11 mouse cellular contexts compared by ENCODE assay signal in the genomic region with DNA sequence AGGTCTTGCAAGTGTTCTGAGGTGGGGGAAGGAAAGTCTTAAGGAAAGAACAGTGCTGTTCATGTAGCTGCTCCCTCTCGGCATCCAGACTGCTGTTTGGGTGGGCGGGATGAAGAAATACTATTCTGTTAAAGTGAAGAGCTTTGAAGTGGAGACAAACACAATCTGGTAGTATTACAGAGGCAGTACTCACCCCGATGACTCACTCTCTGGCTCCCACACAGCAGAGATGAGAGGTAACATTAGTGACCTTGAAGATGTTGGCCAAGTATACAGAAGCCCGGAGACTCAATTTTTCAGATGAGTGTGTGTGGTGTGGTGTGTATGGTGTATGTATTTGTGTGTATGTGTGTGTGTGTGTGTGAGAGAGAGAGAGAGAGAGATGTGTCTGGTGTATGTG. TPM values are rescaled to one million over a fixed set of nuclear protein-coding genes. Genes with fewer than 3 reads are reported as not detected.
A peak's percentile ranks its signal among the peaks of the same experiment; 100 is the strongest.
DNase-seq lines count a peak whose midpoint lies in the region; ATAC-seq and TF ChIP-seq lines count a peak whose summit lies in the region.
"Had no signal": no experiment of that assay in that cellular context is flagged by ENCODE, and none has a peak within 500 bp of the region (broad histone marks: within the 10 kb centered on the region; RNA-seq: fewer than 3 reads in every experiment).

No protein-coding gene starts in this region.

- no peaks in the 10 kb centered on the region for H3K9me3 ChIP-seq in stomach, postnatal 0 days (ENCODE audit: control insufficient read depth, low read length)
- no peaks in the 10 kb centered on the region for H3K9me3 ChIP-seq in hindbrain, embryonic 12.5 days (replicated peaks)

- H3K4me3 ChIP-seq in stomach, postnatal 0 days (ENCODE audit: low read depth, low read length), result no peak overlapping the region
- no peak overlapping the region for H3K4me3 ChIP-seq in thymus, adult 2 months (ENCODE audit: control insufficient read depth, insufficient read depth, low read length)
- H3K4me3 ChIP-seq in hindbrain, embryonic 12.5 days, result no peak overlapping the region

- H3K9ac ChIP-seq in stomach, postnatal 0 days (ENCODE audit: low read length), result no peak overlapping the region
- H3K9ac ChIP-seq in hindbrain, embryonic 12.5 days, result no peak overlapping the region

- H3K27me3 ChIP-seq in stomach, postnatal 0 days (ENCODE audit: control insufficient read depth, insufficient read depth, low read length), result no peaks in the 10 kb centered on the region
- H3K27me3 ChIP-seq in thymus, adult 2 months (ENCODE audit: control insufficient read depth, insufficient read depth, low read length), result no peaks in the 10 kb centered on the region
- H3K27me3 ChIP-seq in hindbrain, embryonic 12.5 days, result no peaks in the 10 kb centered on the region

- intact Hi-C loops in heart, postnatal 10 days (cut with DNase I), result no loop called here
- intact Hi-C loops in heart, postnatal 25 days (cut with DNase I), result loop anchor here (10.0 kb wide), 1 partner anchor 75 kb away; no protein-coding TSS in a partner anchor
- intact Hi-C loops in left cerebral cortex, postnatal 14 days (cut with DNase I), result no loop called here

- H3K36me3 ChIP-seq in stomach, postnatal 0 days (ENCODE audit: control insufficient read depth, insufficient read depth, low read length), result no peaks in the 10 kb centered on the region
- no peaks in the 10 kb centered on the region for H3K36me3 ChIP-seq in thymus, adult 2 months (ENCODE audit: control insufficient read depth, insufficient read depth, low read length)
- H3K36me3 ChIP-seq in hindbrain, embryonic 12.5 days, result no peaks in the 10 kb centered on the region

- peak; percentile 34 to 51 for DNase-seq in heart, postnatal 10 days
- no peak for DNase-seq in heart, postnatal 25 days (ENCODE audit: low spot score)
- DNase-seq in testis, postnatal 14 days (ENCODE audit: low spot score), result peak; percentile 14
- no peak for DNase-seq in testis, postnatal 10 days (ENCODE audit: low spot score)
- DNase-seq in left cerebral cortex, postnatal 14 days (ENCODE audit: low spot score in 2 of 2), result peak; percentile 55 to 71
- peak; percentile 19 for DNase-seq in stomach, postnatal 0 days (ENCODE audit: low spot score)
- DNase-seq in thymus, adult 2 months, result no peak
- DNase-seq: cerebellum, adult 2 months; kidney, postnatal 25 days had no signal

- no peak overlapping the region for H3K4me2 ChIP-seq in stomach, postnatal 0 days (replicated peaks; ENCODE audit: low read depth)
- no peak overlapping the region for H3K4me2 ChIP-seq in hindbrain, embryonic 12.5 days (replicated peaks)

- WGBS in stomach, postnatal 0 days, result 32% methylated on average over 4 of the region's 4 CpGs
- 80% methylated on average over 4 of the region's 4 CpGs for whole genome bisulfite sequencing in thymus, adult 2 months
- 90% methylated on average over 4 of the region's 4 CpGs for WGBS in hindbrain, embryonic 12.5 days

- peak; percentile 74 for ATAC-seq in stomach, postnatal 0 days (ENCODE audit: low FRiP score, low TSS enrichment)
- no peak for ATAC-seq in hindbrain, embryonic 12.5 days (ENCODE audit: low FRiP score)

- no peak for TF ChIP-seq POLR2A in thymus, adult 2 months (IDR thresholded peaks at IDR 0.05; ENCODE audit: control insufficient read depth, extremely low read depth, insufficient read depth, low read length, poor library complexity)

- no peak for TF ChIP-seq CTCF in stomach, postnatal 0 days (IDR thresholded peaks at IDR 0.05; ENCODE audit: low read depth)
- no peak for TF ChIP-seq CTCF in thymus, adult 2 months (IDR thresholded peaks at IDR 0.05; ENCODE audit: borderline replicate concordance, control insufficient read depth, extremely low read depth, insufficient read depth, low read length, poor library complexity)

- H3K27ac ChIP-seq in stomach, postnatal 0 days (replicated peaks), result no peak overlapping the region
- H3K27ac ChIP-seq in thymus, adult 2 months (ENCODE audit: control insufficient read depth, insufficient read depth, low read length), result no peak overlapping the region
- H3K27ac ChIP-seq in hindbrain, embryonic 12.5 days, result no peak overlapping the region

- no peaks in the 10 kb centered on the region; the same call in 1 of the 2 replicates for H3K4me1 ChIP-seq in stomach, postnatal 0 days (replicated peaks; ENCODE audit: control insufficient read depth, insufficient read depth)
- no peaks in the 10 kb centered on the region for H3K4me1 ChIP-seq in thymus, adult 2 months (replicated peaks; ENCODE audit: control insufficient read depth, insufficient read depth, low read length)
- no peaks in the 10 kb centered on the region for H3K4me1 ChIP-seq in hindbrain, embryonic 12.5 days

- no peak for TF ChIP-seq EP300 in stomach, postnatal 0 days (optimal IDR thresholded peaks at IDR 0.05)

RNA-seq across cellular contexts. Expression of a gene that starts 22.5 kb away (rescaled TPM):
- 1 to 10 TPM; 1.8 to 2.6 TPM for total RNA-seq in heart, postnatal 10 days (2021)
- total RNA-seq in heart, postnatal 25 days (2021), result 1 to 10 TPM; 3.1 to 3.8 TPM
- total RNA-seq in left cerebral cortex, postnatal 14 days (2021), result 10 to 100 TPM; 16.7 to 19.4 TPM
- 5.2 and 6.1 TPM in 2 replicates for polyA plus RNA-seq in stomach, postnatal 0 days (2015; fragmentation: Nextera tagmentation; extraction: Ambion mirVana)
- polyA plus RNA-seq in thymus, adult 2 months (2012; rRNA removed), result 0.84 and 1.8 TPM in 2 replicates
- polyA plus RNA-seq in hindbrain, embryonic 12.5 days (2016; fragmentation: Nextera tagmentation; extraction: Ambion mirVana), result 8.5 and 10.9 TPM in 2 replicates
- total RNA-seq: MEL had no signal

RNA-seq across cellular contexts. Expression of a gene that starts 22.7 kb away (rescaled TPM):
- total RNA-seq in heart, postnatal 10 days (2021), result 10 to 100 TPM; 24.2 to 31.8 TPM
- total RNA-seq in heart, postnatal 25 days (2021), result 10 to 100 TPM; 16.0 to 19.5 TPM
- 10 to 100 TPM; 32.7 to 33.8 TPM for total RNA-seq in left cerebral cortex, postnatal 14 days (2021)
- polyA plus RNA-seq in stomach, postnatal 0 days (2015; fragmentation: Nextera tagmentation; extraction: Ambion mirVana), result 5.0 and 5.1 TPM in 2 replicates
- 1.6 TPM in 2 replicates for polyA plus RNA-seq in thymus, adult 2 months (2012; rRNA removed)
- polyA plus RNA-seq in hindbrain, embryonic 12.5 days (2016; fragmentation: Nextera tagmentation; extraction: Ambion mirVana), result 5.4 and 5.6 TPM in 2 replicates
- total RNA-seq: MEL had no signal

Comparison
In these comparisons a context has a peak if more than half of its experiments do, and no peak if none do; other contexts are left out.
1. DNase-seq: peak in heart, postnatal 10 days (2 of 2), testis, postnatal 14 days (single experiment), left cerebral cortex, postnatal 14 days (2 of 2) and stomach, postnatal 0 days (single experiment); none in heart, postnatal 25 days (single experiment), testis, postnatal 10 days (single experiment) and thymus, adult 2 months (single experiment).